Mouse (Mus musculus): ENCODE measurements around the gene Fshb. TPM values are rescaled to one million over a fixed set of nuclear protein-coding genes. Genes with fewer than 3 reads are reported as not detected.

Fshb gene
- polyA plus RNA-seq, 1 experiment from 2014 or later, result not detected

DNA sequence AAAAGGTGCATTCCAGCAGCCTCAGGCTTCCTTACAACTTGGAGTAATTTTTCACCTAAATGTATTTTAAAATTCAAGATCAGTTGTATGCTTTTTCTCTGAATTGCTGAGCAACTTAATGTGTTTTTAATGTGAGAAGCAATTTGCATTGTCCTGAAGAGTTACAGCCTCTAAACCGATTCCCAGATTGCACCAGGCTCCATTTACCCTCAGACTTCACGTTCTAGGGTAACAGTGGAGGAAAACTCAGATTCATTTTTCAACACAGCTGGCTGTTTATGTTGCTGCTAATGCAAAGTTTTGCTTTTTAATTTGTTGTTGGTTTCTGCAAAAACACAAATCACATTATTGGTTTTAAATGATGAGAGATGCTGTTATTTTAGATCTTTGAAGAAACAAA is 40.1 kb downstream of the Fshb start:
- Histone ChIP-seq H3K36me3 (ENCODE audit: control insufficient read depth, insufficient read depth, low read length) (no peaks in the 10 kb centered on the region), H3K27ac (ENCODE audit: low read length) (peak overlapping the region; percentile 42; the same call in 1 of the 2 replicates)
- WGBS, result 71% methylated on average over 2 of the region's 2 CpGs

GRCm38 (mm10) chr2:107013161-107013560 is 46.3 kb downstream of the Fshb start:
- 88% methylated on average over 4 of the region's 4 CpGs for WGBS
- H3K4me3 ChIP-seq (ENCODE audit: low read depth, low read length), result no peak overlapping the region
- no peaks in the 10 kb centered on the region for H3K4me1 ChIP-seq (ENCODE audit: control insufficient read depth, insufficient read depth, low read length)
- H3K36me3 ChIP-seq (ENCODE audit: control insufficient read depth, insufficient read depth, low read length), result no peaks in the 10 kb centered on the region
- H3K9ac ChIP-seq (ENCODE audit: low read depth, low read length), result no peak overlapping the region
- no peaks in the 10 kb centered on the region for H3K27me3 ChIP-seq (ENCODE audit: control insufficient read depth, insufficient read depth, low read depth, low read length)
- no peaks in the 10 kb centered on the region for H3K9me3 ChIP-seq (replicated peaks; ENCODE audit: control insufficient read depth, low read length, poor library complexity, severe bottlenecking)
- no peak overlapping the region for H3K4me2 ChIP-seq (ENCODE audit: low read length)
- ATAC-seq, result no peak
- no peak overlapping the region for H3K27ac ChIP-seq (ENCODE audit: low read length)

More for the DNA sequence above, 40.1 kb downstream of the Fshb start:
- H3K4me2 ChIP-seq (ENCODE audit: low read length), result no peak overlapping the region
- no peak for ATAC-seq
- H3K27me3 ChIP-seq (ENCODE audit: control insufficient read depth, insufficient read depth, low read depth, low read length), result no peaks in the 10 kb centered on the region
- H3K9me3 ChIP-seq (replicated peaks; ENCODE audit: control insufficient read depth, low read length, poor library complexity, severe bottlenecking), result no peaks in the 10 kb centered on the region
- H3K4me1 ChIP-seq (ENCODE audit: control insufficient read depth, insufficient read depth, low read length), result no peaks in the 10 kb centered on the region
- no peak overlapping the region for H3K9ac ChIP-seq (ENCODE audit: low read depth, low read length)
- no peak overlapping the region for H3K4me3 ChIP-seq (ENCODE audit: low read depth, low read length)

- Histone ChIP-seq H3K4me3 (ENCODE audit: low read depth, low read length) (no peak overlapping the region), H3K9ac (ENCODE audit: low read depth, low read length) (no peak overlapping the region), H3K27ac (ENCODE audit: low read length) (no peak overlapping the region), H3K27me3 (ENCODE audit: control insufficient read depth, insufficient read depth, low read depth, low read length) (no peaks in the 10 kb centered on the region), H3K4me1 (ENCODE audit: control insufficient read depth, insufficient read depth, low read length) (no peaks in the 10 kb centered on the region), H3K4me2 (ENCODE audit: low read length) (no peak overlapping the region), H3K9me3 (replicated peaks; ENCODE audit: control insufficient read depth, low read length, poor library complexity, severe bottlenecking) (no peaks in the 10 kb centered on the region), H3K36me3 (ENCODE audit: control insufficient read depth, insufficient read depth, low read length) (no peaks in the 10 kb centered on the region)
- no peak for ATAC-seq
- 79% methylated on average over 4 of the region's 4 CpGs for WGBS
Observed at GRCm38 (mm10) chr2:107012318-107012717, 47.1 kb downstream of the Fshb start.

- no peak for ATAC-seq
- Histone ChIP-seq H3K9ac (ENCODE audit: low read depth, low read length) (no peak overlapping the region), H3K4me3 (ENCODE audit: low read depth, low read length) (no peak overlapping the region), H3K4me1 (ENCODE audit: control insufficient read depth, insufficient read depth, low read length) (no peaks in the 10 kb centered on the region), H3K36me3 (ENCODE audit: control insufficient read depth, insufficient read depth, low read length) (no peaks in the 10 kb centered on the region), H3K9me3 (replicated peaks; ENCODE audit: control insufficient read depth, low read length, poor library complexity, severe bottlenecking) (no peaks in the 10 kb centered on the region), H3K4me2 (ENCODE audit: low read length) (no peak overlapping the region), H3K27me3 (ENCODE audit: control insufficient read depth, insufficient read depth, low read depth, low read length) (no peaks in the 10 kb centered on the region), H3K27ac (ENCODE audit: low read length) (no peak overlapping the region)
- 82% methylated on average over 6 of the region's 6 CpGs for WGBS
Observed at GRCm38 (mm10) chr2:107010160-107010559, 49.3 kb downstream of the Fshb start.

- H3K27ac ChIP-seq (ENCODE audit: low read length), result no peak overlapping the region
- no peaks in the 10 kb centered on the region for H3K36me3 ChIP-seq (ENCODE audit: control insufficient read depth, insufficient read depth, low read length)
- H3K4me3 ChIP-seq (ENCODE audit: low read depth, low read length), result no peak overlapping the region
- H3K27me3 ChIP-seq (ENCODE audit: control insufficient read depth, insufficient read depth, low read depth, low read length), result no peaks in the 10 kb centered on the region
- H3K4me1 ChIP-seq (ENCODE audit: control insufficient read depth, insufficient read depth, low read length), result no peaks in the 10 kb centered on the region
- H3K9me3 ChIP-seq (replicated peaks; ENCODE audit: control insufficient read depth, low read length, poor library complexity, severe bottlenecking), result no peaks in the 10 kb centered on the region
- 83% methylated on average over 3 of the region's 3 CpGs for WGBS
- no peak overlapping the region for H3K9ac ChIP-seq (ENCODE audit: low read depth, low read length)
- no peak for ATAC-seq
- no peak overlapping the region for H3K4me2 ChIP-seq (ENCODE audit: low read length)
Observed at GRCm38 (mm10) chr2:107006378-107006777, 53.1 kb downstream of the Fshb start.

Other genes starting within 250 kb of the Fshb start
- gene Arl14ep, start 85.2 kb downstream of the Fshb start, polyA plus RNA-seq (2015; fragmentation: Nextera tagmentation; extraction: Ambion mirVana), result 35.4 and 37.0 TPM in 2 replicates
- 12.3 and 12.6 TPM in 2 replicates for gene Kcna4, start 231.0 kb upstream of the Fshb start, polyA plus RNA-seq (2015; fragmentation: Nextera tagmentation; extraction: Ambion mirVana)

Data from midbrain, embryonic 16.5 days (tissue).